Mouse (Mus musculus) gastrocnemius, postnatal 4 days (tissue): ENCODE data around the gene Kntc1. TPM values are rescaled to one million over a fixed set of nuclear protein-coding genes. Genes with fewer than 3 reads are reported as not detected.

ENCODE experiments used
- DNase-seq, 2 experiments: peaks; one replicate each; pipeline ENCODE4 v3.0.0; 2021 to 2022; ENCODE audit warnings: low spot score in 2 of 2, mixed read lengths in 2 of 2
- total RNA-seq, 2 experiments: library from RNA; stranded (reverse); gene quantifications; 2 replicates each; pipeline ENCODE4 v1.2.3; 2021

The Kntc1 gene
- total RNA-seq, 2 experiments from 2014 or later, result 14.3 to 15.1 TPM

- DNase-seq, result no peak
Observed at GRCm38 (mm10) chr5:123806334-123806733, 56.8 kb downstream of the Kntc1 start.

- DNase-seq, result no peak
Observed at GRCm38 (mm10) chr5:123808541-123808940, 59.0 kb downstream of the Kntc1 start.

- DNase-seq, result no peak
Observed at GRCm38 (mm10) chr5:123809156-123809555, 59.6 kb downstream of the Kntc1 start.

GRCm38 (mm10) chr5:123816891-123817290 is 67.4 kb downstream of the Kntc1 start:
- no peak for DNase-seq

- no peak for DNase-seq
Observed at GRCm38 (mm10) chr5:123818941-123819577, 69.5 kb downstream of the Kntc1 start.

- no peak for DNase-seq
Observed at GRCm38 (mm10) chr5:123820501-123821263, 71.2 kb downstream of the Kntc1 start.

- DNase-seq, result no peak
Observed at GRCm38 (mm10) chr5:123821264-123821571, 71.7 kb downstream of the Kntc1 start.

GRCm38 (mm10) chr5:123822706-123823105 is 73.2 kb downstream of the Kntc1 start:
- no peak for DNase-seq

GRCm38 (mm10) chr5:123827659-123828091 is 78.2 kb downstream of the Kntc1 start:
- DNase-seq, result peak in 1 of 2 experiments; percentile 29

- DNase-seq, result no peak
Observed at GRCm38 (mm10) chr5:123832309-123832708, 82.8 kb downstream of the Kntc1 start.

- DNase-seq, result no peak
Observed at GRCm38 (mm10) chr5:123834836-123835235, 85.3 kb downstream of the Kntc1 start.

GRCm38 (mm10) chr5:123837371-123837770 is 87.9 kb downstream of the Kntc1 start:
- no peak for DNase-seq

GRCm38 (mm10) chr5:123842221-123842934 is 92.9 kb downstream of the Kntc1 start:
- DNase-seq, result no peak

- DNase-seq, result no peak
Observed at GRCm38 (mm10) chr5:123842935-123843282, 93.4 kb downstream of the Kntc1 start.

GRCm38 (mm10) chr5:123843816-123844215 is 94.3 kb downstream of the Kntc1 start:
- DNase-seq, result no peak

- no peak for DNase-seq
Observed at GRCm38 (mm10) chr5:123844316-123844715, 94.8 kb downstream of the Kntc1 start.

GRCm38 (mm10) chr5:123851398-123851797 is 101.9 kb downstream of the Kntc1 start:
- DNase-seq, result no peak

GRCm38 (mm10) chr5:123853877-123854504 is 104.5 kb downstream of the Kntc1 start:
- no peak for DNase-seq

- no peak for DNase-seq
Observed at GRCm38 (mm10) chr5:123854511-123854910, 105.0 kb downstream of the Kntc1 start.

GRCm38 (mm10) chr5:123858798-123859197 is 109.3 kb downstream of the Kntc1 start:
- no peak for DNase-seq
